Mouse (Mus musculus) liver, embryonic 16.5 days (tissue): ENCODE measurements around the gene Themis. TPM values are rescaled to one million over a fixed set of nuclear protein-coding genes. Genes with fewer than 3 reads are reported as not detected.

Source experiments
- ATAC-seq: fragments of 200-750 bp; cut with Nextera tagmentation; 2 replicates; pipeline ENCODE4 v1.8.0; 2017; ENCODE audit warnings: low read depth, mild to moderate bottlenecking, moderate number of reproducible peaks, moderate library complexity
- H3K27ac ChIP-seq: fragments of 300-500 bp; sonication (generic); 2 replicates; pipeline ENCODE4 v1.5.1; 2014; ENCODE audit warnings: mild to moderate bottlenecking, low read length
- H3K27me3 ChIP-seq: fragments of 300-500 bp; sonication (generic); 2 replicates; pipeline ENCODE4 v1.6.1; 2014; ENCODE audit warnings: low read depth, low read length, mixed read lengths; ENCODE audit not compliant: control insufficient read depth, insufficient read depth
- H3K36me3 ChIP-seq: fragments of 300-500 bp; sonication (generic); 2 replicates; pipeline ENCODE4 v1.6.1; 2014; ENCODE audit warnings: mild to moderate bottlenecking; ENCODE audit not compliant: control insufficient read depth, insufficient read depth
- H3K4me1 ChIP-seq: fragments of 300-500 bp; sonication (generic); 2 replicates; pipeline ENCODE4 v1.6.1; 2014; ENCODE audit warnings: low read depth, low read length, mixed read lengths; ENCODE audit not compliant: control insufficient read depth
- H3K4me2 ChIP-seq: fragments of 300-500 bp; sonication (generic); 2 replicates; pipeline ENCODE4 v1.6.1; 2014; ENCODE audit warnings: low read depth, low read length, mixed read lengths
- H3K4me3 ChIP-seq: fragments of 300-500 bp; sonication (generic); 2 replicates; pipeline ENCODE4 v1.5.1; 2014; ENCODE audit warnings: low read depth, mild to moderate bottlenecking, low read length
- H3K9ac ChIP-seq: fragments of 300-500 bp; sonication (generic); 2 replicates; pipeline ENCODE4 v1.6.1; 2014; ENCODE audit warnings: low read depth, low read length
- H3K9me3 ChIP-seq: fragments of 300-500 bp; sonication (generic); replicated peaks from 2 replicates; pipeline ENCODE4 v1.6.1; 2016; ENCODE audit warnings: low read length; ENCODE audit not compliant: control insufficient read depth
- WGBS: fragments of 180-500 bp; shearing (Covaris S2); extraction: QIAGEN DNeasy Blood & Tissue Kit; methylation state at CpG from one replicate; pipeline ENCODE4 v1.1.7; 2014; ENCODE audit not compliant: insufficient replicate concordance; 5-methylcytosine and 5-hydroxymethylcytosine counted together
- polyA plus RNA-seq: library from polyadenylated mRNA; unstranded; fragments of >200 nt; fragmentation: Nextera tagmentation; extraction: Ambion mirVana; gene quantifications from 2 replicates; pipeline ENCODE4 v1.2.1, GENCODE M21; 2015

Gene Themis
- polyA plus RNA-seq, 1 experiment from 2014 or later = not detected

DNA sequence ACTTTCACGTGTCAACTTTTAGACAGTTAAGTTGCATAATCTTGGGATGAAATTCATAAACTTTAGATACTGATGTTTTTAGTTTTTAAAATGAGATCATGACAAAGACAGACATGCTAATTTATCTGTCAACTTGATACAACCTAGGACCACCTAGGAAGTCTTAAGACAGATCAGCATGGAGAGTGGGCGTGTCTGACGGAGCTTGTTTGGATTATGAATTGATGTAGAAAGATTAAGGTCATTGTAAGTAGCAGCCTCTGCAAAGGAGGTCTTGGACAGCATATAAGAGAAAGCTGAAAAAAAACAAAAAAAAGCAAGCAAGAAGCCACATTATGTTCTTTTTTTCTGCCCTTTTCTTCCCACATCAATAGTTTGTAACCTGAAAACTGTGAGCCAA lies 154.2 kb downstream of the Themis start:
- 71% methylated on average over 3 of the region's 3 CpGs for WGBS
- Histone ChIP-seq H3K9me3 (no peaks in the 10 kb centered on the region), H3K36me3 (no peaks in the 10 kb centered on the region), H3K27me3 (no peaks in the 10 kb centered on the region), H3K4me1 (no peaks in the 10 kb centered on the region), H3K27ac (no peak overlapping the region), H3K9ac (no peak overlapping the region), H3K4me3 (no peak overlapping the region), H3K4me2 (no peak overlapping the region)
- no peak for ATAC-seq

DNA sequence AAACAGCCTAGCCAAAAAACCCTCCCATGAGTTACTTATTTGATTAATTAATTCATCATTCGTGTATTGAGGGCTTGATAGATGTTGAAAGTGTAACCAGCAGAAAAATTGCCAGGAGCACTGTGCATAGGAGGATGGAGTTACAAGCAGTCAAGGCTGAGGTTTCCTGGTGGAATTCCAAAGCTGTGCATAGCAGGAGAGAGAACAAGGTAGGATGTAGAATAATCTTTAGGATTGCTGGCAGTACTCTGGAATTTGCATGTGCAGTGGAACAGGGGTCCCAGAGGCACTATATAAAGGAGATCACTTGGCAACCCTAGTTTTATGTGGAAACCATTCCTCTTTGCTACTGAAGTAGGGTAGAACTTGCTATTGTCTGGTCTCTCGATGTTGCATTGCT lies 174.4 kb downstream of the Themis start:
- WGBS = 41% methylated on average over 2 of the region's 2 CpGs
- Histone ChIP-seq H3K4me2 (no peak overlapping the region), H3K4me1 (no peaks in the 10 kb centered on the region)

DNA sequence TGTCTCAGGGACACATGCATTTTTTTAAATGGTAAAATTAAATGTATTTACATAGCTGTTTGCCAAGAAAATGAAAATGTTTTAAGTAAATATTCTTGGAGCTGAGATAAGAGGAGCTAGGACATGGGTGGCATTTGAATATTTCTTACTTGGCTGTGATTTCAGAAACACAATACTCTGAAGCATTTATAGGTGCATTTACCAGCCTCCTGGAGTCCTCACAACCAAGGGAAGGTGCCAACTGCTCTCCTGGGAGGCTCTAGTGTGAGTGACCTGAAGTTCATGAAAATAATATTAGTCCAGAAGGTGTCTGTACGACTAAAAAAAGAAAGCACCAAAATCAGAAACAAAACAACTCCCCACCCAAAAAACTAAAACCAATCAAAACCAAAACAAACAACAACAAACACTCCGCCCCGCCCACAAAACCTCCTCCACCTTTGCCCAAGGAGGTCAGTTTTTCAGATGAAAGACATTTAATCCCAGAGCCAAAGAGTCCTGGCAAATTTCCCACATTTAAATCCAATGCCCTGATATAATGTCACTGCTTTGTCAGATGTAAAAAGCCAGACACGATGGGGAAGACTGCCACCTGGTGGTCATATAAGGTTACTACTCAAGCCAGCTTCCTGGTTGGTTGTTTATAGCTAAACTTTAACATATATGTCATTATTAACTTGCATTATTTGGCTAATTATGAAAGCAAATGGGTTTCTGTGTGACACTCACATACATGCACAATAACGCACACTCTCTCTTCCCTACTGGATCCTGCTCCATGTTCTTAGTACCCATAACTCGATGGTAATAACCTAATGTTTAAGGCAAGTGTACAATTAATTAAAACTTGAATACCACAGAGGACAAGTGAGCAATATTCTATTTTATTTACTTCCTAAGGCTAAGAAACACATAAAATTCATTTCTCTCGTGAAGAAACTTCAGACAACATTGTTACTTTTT lies 175.9 kb downstream of the Themis start:
- 20% methylated on average over 7 of the region's 7 CpGs for WGBS
- Histone ChIP-seq H3K36me3 (no peaks in the 10 kb centered on the region), H3K4me3 (no peak overlapping the region), H3K9ac (no peak overlapping the region), H3K9me3 (no peaks in the 10 kb centered on the region), H3K4me2 (no peak overlapping the region), H3K27ac (no peak overlapping the region), H3K4me1 (no peaks in the 10 kb centered on the region), H3K27me3 (no peaks in the 10 kb centered on the region)
- no peak for ATAC-seq

More for the DNA sequence above, 174.4 kb downstream of the Themis start:
- H3K4me3 ChIP-seq = no peak overlapping the region
- no peak overlapping the region for H3K9ac ChIP-seq
- no peak overlapping the region for H3K27ac ChIP-seq
- no peaks in the 10 kb centered on the region for H3K36me3 ChIP-seq
- no peaks in the 10 kb centered on the region for H3K9me3 ChIP-seq
- no peak for ATAC-seq
- no peaks in the 10 kb centered on the region for H3K27me3 ChIP-seq

GRCm38 (mm10) chr10:28856154-28856553 lies 188.0 kb downstream of the Themis start:
- Histone ChIP-seq H3K27me3 (no peaks in the 10 kb centered on the region), H3K27ac (no peak overlapping the region), H3K4me1 (no peaks in the 10 kb centered on the region), H3K9me3 (no peaks in the 10 kb centered on the region), H3K36me3 (no peaks in the 10 kb centered on the region), H3K4me3 (no peak overlapping the region), H3K4me2 (no peak overlapping the region), H3K9ac (no peak overlapping the region)
- WGBS = 75% methylated on average over 2 of the region's 2 CpGs
- ATAC-seq = no peak

GRCm38 (mm10) chr10:28870580-28871354 lies 202.6 kb downstream of the Themis start:
- Histone ChIP-seq H3K9me3 (no peaks in the 10 kb centered on the region), H3K27me3 (no peaks in the 10 kb centered on the region), H3K4me3 (no peak overlapping the region), H3K36me3 (no peaks in the 10 kb centered on the region), H3K27ac (no peak overlapping the region), H3K9ac (no peak overlapping the region), H3K4me2 (no peak overlapping the region), H3K4me1 (no peaks in the 10 kb centered on the region)
- 62% methylated on average over 4 of the region's 4 CpGs for WGBS
- ATAC-seq = no peak

GRCm38 (mm10) chr10:28874605-28875004 lies 206.4 kb downstream of the Themis start:
- no peak for ATAC-seq

DNA sequence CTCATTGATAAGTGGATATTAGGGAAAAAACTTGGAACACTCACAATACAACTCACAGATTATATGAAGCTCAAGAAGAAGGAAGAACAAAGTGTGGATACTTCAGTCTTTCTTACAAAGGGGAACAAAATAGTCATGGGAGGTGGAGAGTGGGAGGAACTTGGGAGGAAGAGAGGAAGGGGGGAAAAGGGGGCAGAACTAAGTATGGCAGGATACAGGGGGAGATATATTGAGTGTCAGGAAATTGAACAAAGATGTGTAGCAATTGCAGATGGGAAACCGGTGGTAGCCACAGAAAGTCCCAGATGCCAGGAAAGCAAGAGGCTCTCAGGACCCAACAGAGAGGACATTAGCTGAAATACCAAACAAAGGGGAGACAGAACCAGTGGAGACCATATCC lies 219.5 kb downstream of the Themis start:
- H3K4me2 ChIP-seq = no peak overlapping the region
- no peak overlapping the region for H3K27ac ChIP-seq
- H3K36me3 ChIP-seq = no peaks in the 10 kb centered on the region
- no peak overlapping the region for H3K9ac ChIP-seq
- no peak overlapping the region for H3K4me3 ChIP-seq
- no peaks in the 10 kb centered on the region for H3K9me3 ChIP-seq
- 25% methylated on average over 1 of the region's 1 CpGs for WGBS
- no peaks in the 10 kb centered on the region for H3K27me3 ChIP-seq
- no peaks in the 10 kb centered on the region for H3K4me1 ChIP-seq
- ATAC-seq = no peak

More at GRCm38 (mm10) chr10:28874605-28875004, 206.4 kb downstream of the Themis start:
- H3K4me2 ChIP-seq = no peak overlapping the region
- no peak overlapping the region for H3K9ac ChIP-seq
- no peak overlapping the region for H3K4me3 ChIP-seq
- 56% methylated on average over 4 of the region's 4 CpGs for WGBS
- H3K27me3 ChIP-seq = no peaks in the 10 kb centered on the region
- no peaks in the 10 kb centered on the region for H3K36me3 ChIP-seq
- H3K27ac ChIP-seq = no peak overlapping the region
- H3K4me1 ChIP-seq = no peaks in the 10 kb centered on the region
- H3K9me3 ChIP-seq = no peaks in the 10 kb centered on the region

- 62% methylated on average over 2 of the region's 2 CpGs for WGBS
- H3K4me3 ChIP-seq = no peak overlapping the region
- H3K27ac ChIP-seq = no peak overlapping the region
- no peaks in the 10 kb centered on the region for H3K27me3 ChIP-seq
- ATAC-seq = no peak
- no peaks in the 10 kb centered on the region for H3K4me1 ChIP-seq
- no peak overlapping the region for H3K9ac ChIP-seq
- no peaks in the 10 kb centered on the region for H3K9me3 ChIP-seq
- H3K4me2 ChIP-seq = no peak overlapping the region
- no peaks in the 10 kb centered on the region for H3K36me3 ChIP-seq
Observed at GRCm38 (mm10) chr10:28890886-28891285, 222.7 kb downstream of the Themis start.

DNA sequence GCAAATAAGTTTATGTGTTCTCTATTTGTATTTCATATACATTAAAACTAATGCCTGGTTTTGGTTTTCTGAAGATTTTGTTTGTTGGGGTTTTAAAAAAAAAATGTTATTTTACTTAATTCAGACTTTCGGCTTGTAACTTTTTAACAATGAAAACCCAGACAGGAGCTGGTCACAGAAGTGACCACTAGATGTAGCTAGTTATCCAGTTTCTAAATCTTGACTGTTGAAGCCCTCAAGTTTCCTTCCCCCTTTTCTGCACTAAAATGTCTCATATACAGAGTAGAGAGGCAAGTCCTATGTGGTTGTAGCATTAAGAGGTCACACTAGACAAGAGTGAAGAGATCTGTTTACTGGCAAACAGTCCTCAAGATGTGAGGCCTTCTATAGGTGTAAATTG lies 230.2 kb downstream of the Themis start:
- Histone ChIP-seq H3K27me3 (no peaks in the 10 kb centered on the region), H3K36me3 (no peaks in the 10 kb centered on the region), H3K4me3 (no peak overlapping the region), H3K27ac (no peak overlapping the region), H3K9me3 (no peaks in the 10 kb centered on the region), H3K4me2 (no peak overlapping the region), H3K9ac (no peak overlapping the region), H3K4me1 (no peaks in the 10 kb centered on the region)
- ATAC-seq = no peak
- WGBS = 46% methylated on average over 1 of the region's 1 CpGs
